Mouse (Mus musculus): Measurements from ENCODE around the gene Kdr. TPM values are rescaled to one million over a fixed set of nuclear protein-coding genes. Genes with fewer than 3 reads are reported as not detected.

The Kdr gene
- polyA plus RNA-seq, 1 experiment from 2014 or later: 26.7 TPM

- H3K4me1 ChIP-seq (ENCODE audit: control insufficient read depth, insufficient read depth, low read length): no peaks in the 10 kb centered on the region; the same call in 1 of the 2 replicates
- no peaks in the 10 kb centered on the region for H3K27me3 ChIP-seq (replicated peaks; ENCODE audit: control insufficient read depth, insufficient read depth, low read length)
- H3K9me3 ChIP-seq (ENCODE audit: control insufficient read depth, low read length): no peaks in the 10 kb centered on the region
- H3K9ac ChIP-seq (ENCODE audit: low read depth, low read length): no peak overlapping the region
- H3K27ac ChIP-seq (replicated peaks; ENCODE audit: low read depth, low read length): no peak overlapping the region
- ATAC-seq (ENCODE audit: low read depth) (no peak), DNase-seq (ENCODE audit: low spot score) (no peak)
- no peak overlapping the region for H3K4me2 ChIP-seq (ENCODE audit: low read depth, low read length)
- WGBS: 75% methylated on average over 4 of the region's 4 CpGs
- H3K4me3 ChIP-seq (ENCODE audit: low read depth, low read length): no peak overlapping the region
- no peaks in the 10 kb centered on the region for H3K36me3 ChIP-seq (ENCODE audit: control insufficient read depth, insufficient read depth, low read length)
Measured at GRCm38 (mm10) chr5:75917231-75917630, 61.0 kb downstream of the Kdr start.

- no peak overlapping the region for H3K27ac ChIP-seq (replicated peaks; ENCODE audit: low read depth, low read length)
- no peak overlapping the region for H3K9ac ChIP-seq (ENCODE audit: low read depth, low read length)
- H3K4me2 ChIP-seq (ENCODE audit: low read depth, low read length): no peak overlapping the region
- WGBS: 46% methylated on average over 4 of the region's 4 CpGs
- H3K27me3 ChIP-seq (replicated peaks; ENCODE audit: control insufficient read depth, insufficient read depth, low read length): no peaks in the 10 kb centered on the region
- no peaks in the 10 kb centered on the region for H3K4me1 ChIP-seq (ENCODE audit: control insufficient read depth, insufficient read depth, low read length)
- H3K9me3 ChIP-seq (ENCODE audit: control insufficient read depth, low read length): no peaks in the 10 kb centered on the region
- no peak for DNase-seq (ENCODE audit: low spot score)
- H3K4me3 ChIP-seq (ENCODE audit: low read depth, low read length): no peak overlapping the region
- no peak for ATAC-seq (ENCODE audit: low read depth)
- no peaks in the 10 kb centered on the region for H3K36me3 ChIP-seq (ENCODE audit: control insufficient read depth, insufficient read depth, low read length)
Measured at GRCm38 (mm10) chr5:75906102-75906501, 72.2 kb downstream of the Kdr start.

- H3K4me2 ChIP-seq (ENCODE audit: low read depth, low read length): no peak overlapping the region
- H3K4me3 ChIP-seq (ENCODE audit: low read depth, low read length): no peak overlapping the region
- H3K9ac ChIP-seq (ENCODE audit: low read depth, low read length): no peak overlapping the region
- 41% methylated on average over 16 of the region's 16 CpGs for WGBS
- H3K9me3 ChIP-seq (ENCODE audit: control insufficient read depth, low read length): no peaks in the 10 kb centered on the region
- ATAC-seq (ENCODE audit: low read depth) (no peak), DNase-seq (ENCODE audit: low spot score) (no peak)
- H3K27me3 ChIP-seq (replicated peaks; ENCODE audit: control insufficient read depth, insufficient read depth, low read length): no peaks in the 10 kb centered on the region
- peaks cover 8% of the 10 kb centered on the region; the same call in 1 of the 2 replicates for H3K4me1 ChIP-seq (ENCODE audit: control insufficient read depth, insufficient read depth, low read length)
- no peak overlapping the region for H3K27ac ChIP-seq (replicated peaks; ENCODE audit: low read depth, low read length)
- no peaks in the 10 kb centered on the region for H3K36me3 ChIP-seq (ENCODE audit: control insufficient read depth, insufficient read depth, low read length)
Measured at GRCm38 (mm10) chr5:75900231-75900920, 77.9 kb downstream of the Kdr start.

GRCm38 (mm10) chr5:75895351-75895750 is 82.9 kb downstream of the Kdr start:
- no peak for ATAC-seq (ENCODE audit: low read depth)
- no peak overlapping the region for H3K9ac ChIP-seq (ENCODE audit: low read depth, low read length)
- H3K36me3 ChIP-seq (ENCODE audit: control insufficient read depth, insufficient read depth, low read length): no peaks in the 10 kb centered on the region
- H3K4me3 ChIP-seq (ENCODE audit: low read depth, low read length): no peak overlapping the region
- DNase-seq (ENCODE audit: low spot score): no peak
- peaks cover 8% of the 10 kb centered on the region; the same call in 1 of the 2 replicates for H3K4me1 ChIP-seq (ENCODE audit: control insufficient read depth, insufficient read depth, low read length)
- H3K27ac ChIP-seq (replicated peaks; ENCODE audit: low read depth, low read length): no peak overlapping the region
- WGBS: 79% methylated on average over 3 of the region's 3 CpGs
- H3K27me3 ChIP-seq (replicated peaks; ENCODE audit: control insufficient read depth, insufficient read depth, low read length): no peaks in the 10 kb centered on the region
- no peaks in the 10 kb centered on the region for H3K9me3 ChIP-seq (ENCODE audit: control insufficient read depth, low read length)
- no peak overlapping the region for H3K4me2 ChIP-seq (ENCODE audit: low read depth, low read length)

GRCm38 (mm10) chr5:75892956-75893471 is 85.2 kb downstream of the Kdr start:
- no peaks in the 10 kb centered on the region for H3K27me3 ChIP-seq (replicated peaks; ENCODE audit: control insufficient read depth, insufficient read depth, low read length)
- no peak overlapping the region for H3K4me3 ChIP-seq (ENCODE audit: low read depth, low read length)
- ATAC-seq (ENCODE audit: low read depth): peak; percentile 72; the same call in 1 of the 2 replicates
- no peak overlapping the region for H3K27ac ChIP-seq (replicated peaks; ENCODE audit: low read depth, low read length)
- WGBS: 38% methylated on average over 6 of the region's 6 CpGs
- H3K4me1 ChIP-seq (ENCODE audit: control insufficient read depth, insufficient read depth, low read length): peaks cover 8% of the 10 kb centered on the region; the same call in 1 of the 2 replicates
- no peak overlapping the region for H3K4me2 ChIP-seq (ENCODE audit: low read depth, low read length)
- no peak overlapping the region for H3K9ac ChIP-seq (ENCODE audit: low read depth, low read length)
- peak; percentile 72 for DNase-seq (ENCODE audit: low spot score)
- no peaks in the 10 kb centered on the region for H3K36me3 ChIP-seq (ENCODE audit: control insufficient read depth, insufficient read depth, low read length)
- H3K9me3 ChIP-seq (ENCODE audit: control insufficient read depth, low read length): no peaks in the 10 kb centered on the region

Small RNAs within 50 kb of the gene (microRNA-seq; reads per million reads assigned to microRNA genes)
- gene Gm25374 (ENCODE audit: borderline number of aligned reads): not detected

Other genes starting within 250 kb of the Kdr start
- gene Srd5a3, start 161.8 kb upstream of the Kdr start, polyA plus RNA-seq (2014; fragmentation: Nextera tagmentation; extraction: Ambion mirVana): 27.6 and 31.0 TPM in 2 replicates
- 126 and 130 TPM in 2 replicates for gene Tmem165, start 205.4 kb upstream of the Kdr start, polyA plus RNA-seq (2014; fragmentation: Nextera tagmentation; extraction: Ambion mirVana)

Data from embryonic facial prominence, embryonic 14.5 days (tissue).